Mouse (Mus musculus) left cerebral cortex, adult 2 months (tissue): ENCODE measurements around the gene Tmem247. TPM values are rescaled to one million over a fixed set of nuclear protein-coding genes. Genes with fewer than 3 reads are reported as not detected.

Experiments used
- DNase-seq, 2 experiments: peaks; one replicate each; pipeline ENCODE4 v3.0.0; 2021 to 2022; ENCODE audit warnings: low spot score in 2 of 2, mixed read lengths in 1 of 2; ENCODE audit errors: extremely low spot score in 1 of 2
- H3K27ac ChIP-seq: fragments of 200-600 bp; 2 replicates; pipeline ENCODE4 v1.8.1; 2022
- H3K4me3 ChIP-seq: fragments of 200-600 bp; 2 replicates; pipeline ENCODE4 v1.8.1; 2022
- CTCF ChIP-seq: fragments of 200-600 bp; IDR thresholded peaks from 2 replicates; pipeline ENCODE4 v1.8.1; 2022; ENCODE audit warnings: antibody characterized with exemption, mild to moderate bottlenecking, moderate library complexity
- intact Hi-C: fragments of 180-260 bp; cut with DNase I; formaldehyde crosslinking; loops from one replicate; pipeline ENCODE4 v1.15.1; 2025
- long read RNA-seq, 2 experiments: library from polyadenylated mRNA; stranded (forward); transcript quantifications; one replicate each; pipeline ENCODE4 v2.0.0; 2021; ENCODE audit warnings: borderline mapping rate in 2 of 2
- total RNA-seq, 2 experiments: library from RNA; stranded (reverse); gene quantifications; 2 replicates each; pipeline ENCODE4 v1.2.3; 2021

Gene Tmem247
- not detected for total RNA-seq
- long read RNA-seq, experiment 1: 0 reads
- long read RNA-seq, experiment 2: 0 reads

GRCm38 (mm10) chr17:86917048-86917447 is at the start of gene Tmem247:
Gene Tmem247 (plus strand): TSS chr17:86917348.
- Histone ChIP-seq H3K27ac (no peak within 1 kb of the TSS), H3K4me3 (no peak within 1 kb of the TSS)
- DNase-seq: no peak
- TF ChIP-seq CTCF: no peak
- intact Hi-C loops: no loop called here

GRCm38 (mm10) chr17:86870586-86870985 is 46.6 kb upstream of the Tmem247 start:
- no peak for TF ChIP-seq CTCF
- no peak for DNase-seq
- no peak overlapping the region for H3K27ac ChIP-seq
- intact Hi-C loops: no loop called here
- H3K4me3 ChIP-seq: no peak overlapping the region

GRCm38 (mm10) chr17:86872643-86873042 is 44.5 kb upstream of the Tmem247 start:
- no peak overlapping the region for H3K4me3 ChIP-seq
- no peak for TF ChIP-seq CTCF
- DNase-seq: no peak
- H3K27ac ChIP-seq: no peak overlapping the region
- intact Hi-C loops: no loop called here

- DNase-seq: no peak
- no peak overlapping the region for H3K4me3 ChIP-seq
- no peak for TF ChIP-seq CTCF
- intact Hi-C loops: no loop called here
- no peak overlapping the region for H3K27ac ChIP-seq
Measured at GRCm38 (mm10) chr17:86876940-86877339, 40.2 kb upstream of the Tmem247 start.

GRCm38 (mm10) chr17:86877747-86878146 is 39.4 kb upstream of the Tmem247 start:
- H3K4me3 ChIP-seq: no peak overlapping the region
- intact Hi-C loops: no loop called here

GRCm38 (mm10) chr17:86880056-86880455 is 37.1 kb upstream of the Tmem247 start:
- DNase-seq: no peak
- intact Hi-C loops: no loop called here
- Histone ChIP-seq H3K4me3 (no peak overlapping the region), H3K27ac (no peak overlapping the region)
- TF ChIP-seq CTCF: no peak

More at GRCm38 (mm10) chr17:86877747-86878146, 39.4 kb upstream of the Tmem247 start:
- no peak for DNase-seq
- no peak overlapping the region for H3K27ac ChIP-seq
- TF ChIP-seq CTCF: no peak

GRCm38 (mm10) chr17:86880461-86881044 is 36.6 kb upstream of the Tmem247 start:
- no peak for DNase-seq
- H3K4me3 ChIP-seq: no peak overlapping the region
- TF ChIP-seq CTCF: no peak
- intact Hi-C loops: no loop called here
- H3K27ac ChIP-seq: no peak overlapping the region

GRCm38 (mm10) chr17:86895191-86895590 is 22.0 kb upstream of the Tmem247 start:
- DNase-seq: no peak
- intact Hi-C loops: loop anchor here (5.0 kb wide), 1 partner anchor 138 kb away; no protein-coding TSS in a partner anchor

GRCm38 (mm10) chr17:86897486-86898165 is 19.5 kb upstream of the Tmem247 start:
- no peak overlapping the region for H3K27ac ChIP-seq
- intact Hi-C loops: loop anchor here (5.0 kb wide), 1 partner anchor 140 kb away; no protein-coding TSS in a partner anchor
- no peak for DNase-seq
- no peak overlapping the region for H3K4me3 ChIP-seq
- TF ChIP-seq CTCF: no peak

More at GRCm38 (mm10) chr17:86895191-86895590, 22.0 kb upstream of the Tmem247 start:
- no peak for TF ChIP-seq CTCF
- Histone ChIP-seq H3K27ac (no peak overlapping the region), H3K4me3 (no peak overlapping the region)

GRCm38 (mm10) chr17:86899821-86900220 is 17.3 kb upstream of the Tmem247 start:
- H3K4me3 ChIP-seq: no peak overlapping the region
- intact Hi-C loops: loop anchor here (5.0 kb wide), 1 partner anchor 143 kb away; no protein-coding TSS in a partner anchor
- no peak for DNase-seq
- H3K27ac ChIP-seq: no peak overlapping the region
- TF ChIP-seq CTCF: no peak

- no peak overlapping the region for H3K4me3 ChIP-seq
- intact Hi-C loops: no loop called here
- no peak for DNase-seq
- no peak for TF ChIP-seq CTCF
- H3K27ac ChIP-seq: no peak overlapping the region
Measured at GRCm38 (mm10) chr17:86900564-86900963, 16.6 kb upstream of the Tmem247 start.

GRCm38 (mm10) chr17:86902399-86903067 is 14.6 kb upstream of the Tmem247 start:
- TF ChIP-seq CTCF: no peak
- DNase-seq: no peak
- intact Hi-C loops: no loop called here
- H3K4me3 ChIP-seq: no peak overlapping the region
- H3K27ac ChIP-seq: no peak overlapping the region
